Mouse (Mus musculus) layer of hippocampus, adult 11-12 months (tissue): Measurements from ENCODE around the gene Serpina9.
A peak's percentile ranks its signal among the peaks of the same experiment; 100 is the strongest.
"Not testable (repeated sequence)": the region's sequence is repeated elsewhere in the genome, so short reads cannot be mapped to it uniquely, and the experiment has no call there.

Experiments
- DNase-seq: peaks from one replicate; pipeline ENCODE4 v3.0.0; 2022; ENCODE audit warnings: low spot score

Serpina9 gene

GRCm38 (mm10) chr12:103989514-103989767 is 24.1 kb downstream of the Serpina9 start:
- DNase-seq: no peak

- DNase-seq: no peak
Observed at GRCm38 (mm10) chr12:103988754-103989513, 24.6 kb downstream of the Serpina9 start.

- no peak for DNase-seq
Observed at GRCm38 (mm10) chr12:103985868-103986267, 27.7 kb downstream of the Serpina9 start.

GRCm38 (mm10) chr12:103984935-103985334 is 28.6 kb downstream of the Serpina9 start:
- peak; percentile 75 for DNase-seq

- peak; percentile 29 for DNase-seq
Observed at GRCm38 (mm10) chr12:103981646-103982360, 31.8 kb downstream of the Serpina9 start.

- DNase-seq: no peak
Observed at GRCm38 (mm10) chr12:103978294-103978693, 35.3 kb downstream of the Serpina9 start.

- no peak for DNase-seq
Observed at GRCm38 (mm10) chr12:103977846-103978245, 35.7 kb downstream of the Serpina9 start.

- no peak for DNase-seq
Observed at GRCm38 (mm10) chr12:103977060-103977459, 36.5 kb downstream of the Serpina9 start.

GRCm38 (mm10) chr12:103971080-103971479 is 42.5 kb downstream of the Serpina9 start:
- no peak for DNase-seq

- DNase-seq: no peak
Observed at GRCm38 (mm10) chr12:103969577-103970116, 43.9 kb downstream of the Serpina9 start.

- no peak for DNase-seq
Observed at GRCm38 (mm10) chr12:103966761-103967160, 46.8 kb downstream of the Serpina9 start.

- no peak for DNase-seq
Observed at GRCm38 (mm10) chr12:103963288-103963687, 50.3 kb downstream of the Serpina9 start.

- no peak for DNase-seq
Observed at GRCm38 (mm10) chr12:103962860-103963259, 50.7 kb downstream of the Serpina9 start.

GRCm38 (mm10) chr12:103962337-103962736 is 51.2 kb downstream of the Serpina9 start:
- DNase-seq: no peak

- no peak for DNase-seq
Observed at GRCm38 (mm10) chr12:103961716-103962115, 51.8 kb downstream of the Serpina9 start.

GRCm38 (mm10) chr12:103958798-103959197 is 54.8 kb downstream of the Serpina9 start, which contains the start of gene Serpina1e:
TSS of gene Serpina1e (minus strand) at chr12:103958975.
- DNase-seq: no peak

GRCm38 (mm10) chr12:103956555-103956954 is 57.0 kb downstream of the Serpina9 start:
- not testable (repeated sequence) for DNase-seq

GRCm38 (mm10) chr12:103952972-103953371 is 60.6 kb downstream of the Serpina9 start:
- not testable (repeated sequence) for DNase-seq

GRCm38 (mm10) chr12:103946243-103946642 is 67.3 kb downstream of the Serpina9 start:
- DNase-seq: no peak
